Mouse (Mus musculus): ENCODE data around the gene Actg2.

DNA sequence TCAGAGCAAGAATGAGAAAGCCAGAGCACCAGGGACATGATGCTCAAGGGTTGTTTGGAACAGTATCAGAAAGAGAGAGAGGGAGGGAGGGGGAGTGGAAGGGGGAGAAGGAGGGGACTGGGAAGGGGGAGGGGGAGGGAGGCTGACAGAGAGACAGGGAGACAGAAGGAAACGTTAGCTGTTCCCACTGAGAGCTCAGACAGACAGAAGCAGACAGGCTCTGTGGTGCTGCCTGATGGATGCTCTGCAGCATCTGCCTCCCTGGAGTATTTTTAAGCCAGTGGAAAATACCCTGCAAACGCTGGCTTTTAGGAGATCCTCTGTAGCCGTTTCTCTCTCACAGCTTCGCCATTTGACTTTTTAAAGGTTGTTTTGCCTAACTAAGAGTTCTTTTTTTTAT is 4.0 kb upstream of the Actg2 start:
- TF ChIP-seq ZNF384 (IDR thresholded peaks at IDR 0.05; ENCODE audit: low read depth, low read length): no peak
- no peak for TF ChIP-seq HCFC1 (IDR thresholded peaks at IDR 0.05; ENCODE audit: borderline replicate concordance, insufficient read depth, low read length)

Measured in ES-E14 (cell line).